Mouse (Mus musculus): ENCODE data around the gene Apof. TPM values are rescaled to one million over a fixed set of nuclear protein-coding genes. Genes with fewer than 3 reads are reported as not detected.

Gene Apof
- total and polyA plus RNA-seq, 3 experiments = not detected

- H3K27me3 ChIP-seq (ENCODE audit: control insufficient read depth in 1 of 2, insufficient read depth in 2 of 2, low read length in 2 of 2) = no peaks in the 10 kb centered on the region
- H3K4me3 ChIP-seq (ENCODE audit: control insufficient read depth in 1 of 2, insufficient read depth in 1 of 2, low read depth in 2 of 2, low read length in 2 of 2) = no peak overlapping the region
- peaks cover 22 to 30% of the 10 kb centered on the region in 2 experiments for H3K4me1 ChIP-seq (ENCODE audit: control insufficient read depth in 1 of 2, insufficient read depth in 2 of 2, low read length in 2 of 2)
- H3K36me3 ChIP-seq (ENCODE audit: control insufficient read depth in 1 of 2, insufficient read depth in 2 of 2, low read length in 2 of 2) = peaks cover 2 to 32% of the 10 kb centered on the region in 2 experiments
- peak; percentile 70 for DNase-seq (ENCODE audit: low read depth, low spot score)
- TF ChIP-seq HCFC1 (IDR thresholded peaks at IDR 0.05; ENCODE audit: low read depth, low read length) = no peak
- peak; percentile 56 to 60; a peak in 3 of 4 replicates for TF ChIP-seq EP300 (IDR thresholded peaks at IDR 0.05; ENCODE audit: low read depth in 1 of 2, low read length in 2 of 2)
- no peak for TF ChIP-seq MAX (IDR thresholded peaks at IDR 0.05; ENCODE audit: low read length)
- no peak for TF ChIP-seq ETS1 (IDR thresholded peaks at IDR 0.05; ENCODE audit: low read depth, low read length)
- no peak for TF ChIP-seq NELFE (IDR thresholded peaks at IDR 0.05; ENCODE audit: low read depth, low read length)
- TF ChIP-seq TAL1 (IDR thresholded peaks at IDR 0.05; ENCODE audit: low read length) = peak; percentile 45
- no peak for TF ChIP-seq SIN3A (IDR thresholded peaks at IDR 0.05; ENCODE audit: low read length)
- no peak for TF ChIP-seq UBTF (IDR thresholded peaks at IDR 0.05; ENCODE audit: borderline replicate concordance, insufficient read depth, low read depth, low read length)
- no peak for TF ChIP-seq CTCF (IDR thresholded peaks at IDR 0.05 in 2 of 3, conservative IDR thresholded peaks at IDR 0.05 in 1 of 3; ENCODE audit: control insufficient read depth in 1 of 3, insufficient read depth in 1 of 3, low read depth in 2 of 3, low read length in 3 of 3, poor library complexity in 1 of 3, severe bottlenecking in 1 of 3)
- TF ChIP-seq MAFK (IDR thresholded peaks at IDR 0.05; ENCODE audit: borderline replicate concordance, low read depth, low read length) = no peak
- no peak for TF ChIP-seq SMC3 (IDR thresholded peaks at IDR 0.05; ENCODE audit: low read depth, low read length)
- no peak for TF ChIP-seq BHLHE40 (IDR thresholded peaks at IDR 0.05; ENCODE audit: borderline replicate concordance, low read depth, low read length)
- peak; percentile 50 for TF ChIP-seq GATA1 (IDR thresholded peaks at IDR 0.05; ENCODE audit: low read depth, low read length)
- TF ChIP-seq ZKSCAN1 (IDR thresholded peaks at IDR 0.05; ENCODE audit: low read depth, low read length) = no peak
- peak; percentile 45; the same call in 1 of the 2 replicates for TF ChIP-seq RCOR1 (IDR thresholded peaks at IDR 0.05; ENCODE audit: low read depth, low read length)
- H3K27ac ChIP-seq (ENCODE audit: control insufficient read depth, low read depth, low read length) = 0 out of 2 replicates have a peak overlapping the region, but pooled peaks have one; percentile 14
- no peak overlapping the region for H3K9ac ChIP-seq (ENCODE audit: control insufficient read depth, low read depth, low read length, poor library complexity, severe bottlenecking)
- peaks cover 6% of the 10 kb centered on the region; the same call in 1 of the 2 replicates for H3K79me2 ChIP-seq (ENCODE audit: control insufficient read depth, insufficient read depth, low read length, poor library complexity)
- no peaks in the 10 kb centered on the region for H3K9me3 ChIP-seq (replicated peaks; ENCODE audit: insufficient read depth, low read length)
Observed at GRCm38 (mm10) chr10:128239140-128239539, 29.3 kb upstream of the Apof start.

- Histone ChIP-seq H3K9ac (ENCODE audit: control insufficient read depth, low read depth, low read length, poor library complexity, severe bottlenecking) (no peak overlapping the region), H3K27ac (ENCODE audit: control insufficient read depth, low read depth, low read length) (0 out of 2 replicates have a peak overlapping the region, but pooled peaks have one; percentile 18), H3K4me1 (ENCODE audit: control insufficient read depth in 1 of 2, insufficient read depth in 2 of 2, low read length in 2 of 2) (peaks cover 22 to 30% of the 10 kb centered on the region in 2 experiments), H3K9me3 (replicated peaks; ENCODE audit: insufficient read depth, low read length) (no peaks in the 10 kb centered on the region), H3K4me3 (ENCODE audit: control insufficient read depth in 1 of 2, insufficient read depth in 1 of 2, low read depth in 2 of 2, low read length in 2 of 2) (no peak overlapping the region), H3K79me2 (ENCODE audit: control insufficient read depth, insufficient read depth, low read length, poor library complexity) (peaks cover 6% of the 10 kb centered on the region; the same call in 1 of the 2 replicates), H3K36me3 (ENCODE audit: control insufficient read depth in 1 of 2, insufficient read depth in 2 of 2, low read length in 2 of 2) (peaks cover 4 to 32% of the 10 kb centered on the region in 2 experiments), H3K27me3 (ENCODE audit: control insufficient read depth in 1 of 2, insufficient read depth in 2 of 2, low read length in 2 of 2) (no peaks in the 10 kb centered on the region)
- peak; percentile 81 for DNase-seq (ENCODE audit: low read depth, low spot score)
- no peak for TF ChIP-seq RAD21 (IDR thresholded peaks at IDR 0.05; ENCODE audit: low read depth, low read length)
- TF ChIP-seq ZMIZ1 (IDR thresholded peaks at IDR 0.05; ENCODE audit: low read depth, low read length) = no peak
- TF ChIP-seq KAT2A (conservative IDR thresholded peaks at IDR 0.05; ENCODE audit: low read depth, low read length) = no peak
- no peak for TF ChIP-seq ELF1 (IDR thresholded peaks at IDR 0.05; ENCODE audit: low read depth, low read length)
- TF ChIP-seq UBTF (IDR thresholded peaks at IDR 0.05; ENCODE audit: borderline replicate concordance, insufficient read depth, low read depth, low read length) = no peak
- peak; percentile 31; the same call in 1 of the 2 replicates for TF ChIP-seq ETS1 (IDR thresholded peaks at IDR 0.05; ENCODE audit: low read depth, low read length)
- TF ChIP-seq MAFK (IDR thresholded peaks at IDR 0.05; ENCODE audit: borderline replicate concordance, low read depth, low read length) = no peak
- TF ChIP-seq CHD1 (IDR thresholded peaks at IDR 0.05; ENCODE audit: low read depth, low read length) = no peak
- TF ChIP-seq MAX (IDR thresholded peaks at IDR 0.05; ENCODE audit: low read length) = no peak
- TF ChIP-seq USF2 (IDR thresholded peaks at IDR 0.05; ENCODE audit: borderline replicate concordance in 1 of 2, insufficient read depth in 1 of 2, low read depth in 1 of 2, low read length in 2 of 2) = no peak
- no peak for TF ChIP-seq ZKSCAN1 (IDR thresholded peaks at IDR 0.05; ENCODE audit: low read depth, low read length)
- TF ChIP-seq TBP (IDR thresholded peaks at IDR 0.05; ENCODE audit: low read depth, low read length) = peak; percentile 83
- TF ChIP-seq MAZ (IDR thresholded peaks at IDR 0.05; ENCODE audit: low read depth, low read length) = no peak
- TF ChIP-seq SIN3A (IDR thresholded peaks at IDR 0.05; ENCODE audit: low read length) = peak; percentile 93
- TF ChIP-seq TCF12 (IDR thresholded peaks at IDR 0.05; ENCODE audit: low read depth, low read length) = no peak
- no peak for TF ChIP-seq JUND (IDR thresholded peaks at IDR 0.05; ENCODE audit: low read depth, low read length)
- peak; percentile 6; the same call in 1 of the 2 replicates for TF ChIP-seq TAL1 (IDR thresholded peaks at IDR 0.05; ENCODE audit: low read length)
- no peak for TF ChIP-seq NELFE (IDR thresholded peaks at IDR 0.05; ENCODE audit: low read depth, low read length)
- TF ChIP-seq CHD2 (IDR thresholded peaks at IDR 0.05; ENCODE audit: low read length) = no peak
- no peak for TF ChIP-seq ZC3H11A (IDR thresholded peaks at IDR 0.05; ENCODE audit: low read depth, low read length)
- no peak for TF ChIP-seq HCFC1 (IDR thresholded peaks at IDR 0.05; ENCODE audit: low read depth, low read length)
- no peak for TF ChIP-seq E2F4 (IDR thresholded peaks at IDR 0.05; ENCODE audit: borderline replicate concordance, low read depth, low read length)
- no peak for TF ChIP-seq USF1 (IDR thresholded peaks at IDR 0.05; ENCODE audit: low read depth, low read length)
- no peak for TF ChIP-seq BHLHE40 (IDR thresholded peaks at IDR 0.05; ENCODE audit: borderline replicate concordance, low read depth, low read length)
- no peak for TF ChIP-seq GABPA (IDR thresholded peaks at IDR 0.05; ENCODE audit: low read depth, low read length)
Observed at GRCm38 (mm10) chr10:128240131-128240530, 28.3 kb upstream of the Apof start.

Measured in MEL (cell line).